Mouse (Mus musculus) heart, postnatal 25 days (tissue): ENCODE measurements around the gene Lpcat3. TPM values are rescaled to one million over a fixed set of nuclear protein-coding genes. Genes with fewer than 3 reads are reported as not detected.
"Not testable (repeated sequence)": the region's sequence is repeated elsewhere in the genome, so short reads cannot be mapped to it uniquely, and the experiment has no call there.

Experiments
- DNase-seq: peaks from one replicate; pipeline ENCODE4 v3.0.0; 2022; ENCODE audit warnings: low spot score
- intact Hi-C: fragments of 180-260 bp; cut with DNase I; formaldehyde crosslinking; loops from one replicate; pipeline ENCODE4 v1.15.1; 2025
- total RNA-seq, 2 experiments: library from RNA; stranded (reverse); gene quantifications; 2 replicates each; pipeline ENCODE4 v1.2.3; 2021

Lpcat3 gene
- total RNA-seq, 2 experiments from 2014 or later, result 39.6 to 43.9 TPM

- peak; percentile 13 for DNase-seq
- intact Hi-C loops, result no loop called here
These were observed 10.8 kb downstream of the Lpcat3 start for GRCm38 (mm10) chr6:124673619-124674018.

GRCm38 (mm10) chr6:124674591-124674990, 11.8 kb downstream of the Lpcat3 start:
- DNase-seq, result no peak
- intact Hi-C loops, result no loop called here

GRCm38 (mm10) chr6:124676171-124676570, 13.3 kb downstream of the Lpcat3 start:
- DNase-seq, result no peak
- intact Hi-C loops, result no loop called here

- DNase-seq, result no peak
- intact Hi-C loops, result no loop called here
These were observed 15.9 kb downstream of the Lpcat3 start for GRCm38 (mm10) chr6:124678769-124679168.

- intact Hi-C loops, result no loop called here
These were observed 16.7 kb downstream of the Lpcat3 start for GRCm38 (mm10) chr6:124679486-124679885.

GRCm38 (mm10) chr6:124682291-124682690, 19.5 kb downstream of the Lpcat3 start:
- intact Hi-C loops, result not testable (repeated sequence)

More at GRCm38 (mm10) chr6:124679486-124679885, 16.7 kb downstream of the Lpcat3 start:
- DNase-seq, result no peak

GRCm38 (mm10) chr6:124683591-124684417, 21.0 kb downstream of the Lpcat3 start:
- intact Hi-C loops, result no loop called here
- no peak for DNase-seq

More at GRCm38 (mm10) chr6:124682291-124682690, 19.5 kb downstream of the Lpcat3 start:
- not testable (repeated sequence) for DNase-seq

- intact Hi-C loops, result no loop called here
- no peak for DNase-seq
These were observed 23.0 kb downstream of the Lpcat3 start for GRCm38 (mm10) chr6:124685606-124686386.

- intact Hi-C loops, DNase-seq: not testable (repeated sequence)
These were observed 23.8 kb downstream of the Lpcat3 start for GRCm38 (mm10) chr6:124686644-124687043.

GRCm38 (mm10) chr6:124688151-124688758, 25.4 kb downstream of the Lpcat3 start:
- intact Hi-C loops, result no loop called here
- no peak for DNase-seq

GRCm38 (mm10) chr6:124689011-124689410, 26.2 kb downstream of the Lpcat3 start:
- DNase-seq, result no peak
- intact Hi-C loops, result no loop called here

GRCm38 (mm10) chr6:124690517-124690916, 27.7 kb downstream of the Lpcat3 start:
- no peak for DNase-seq
- intact Hi-C loops, result no loop called here

- intact Hi-C loops, result no loop called here
- DNase-seq, result no peak
These were observed 30.6 kb downstream of the Lpcat3 start for GRCm38 (mm10) chr6:124693243-124693981.

- intact Hi-C loops, result no loop called here
- peak; percentile 46 for DNase-seq
These were observed 31.5 kb downstream of the Lpcat3 start for GRCm38 (mm10) chr6:124694166-124694955.

- intact Hi-C loops, result no loop called here
- DNase-seq, result no peak
These were observed 33.8 kb downstream of the Lpcat3 start for GRCm38 (mm10) chr6:124696441-124697150.

GRCm38 (mm10) chr6:124698751-124699150, 35.9 kb downstream of the Lpcat3 start:
- intact Hi-C loops, result no loop called here
- no peak for DNase-seq

GRCm38 (mm10) chr6:124699366-124699765, 36.5 kb downstream of the Lpcat3 start:
- intact Hi-C loops, result no loop called here
- no peak for DNase-seq

GRCm38 (mm10) chr6:124699962-124700610, 37.3 kb downstream of the Lpcat3 start:
- peak; percentile 65 for DNase-seq

More at GRCm38 (mm10) chr6:124699962-124700610, 37.3 kb downstream of the Lpcat3 start:
- intact Hi-C loops, result no loop called here
